Mouse (Mus musculus) kidney, postnatal 36 days (tissue): ENCODE results near the gene Pttg1.

ENCODE experiments used
- DNase-seq, 2 experiments: peaks; one replicate each; pipeline ENCODE4 v3.0.0; 2021 to 2022; ENCODE audit warnings: mixed read lengths in 2 of 2

The Pttg1 gene

DNA sequence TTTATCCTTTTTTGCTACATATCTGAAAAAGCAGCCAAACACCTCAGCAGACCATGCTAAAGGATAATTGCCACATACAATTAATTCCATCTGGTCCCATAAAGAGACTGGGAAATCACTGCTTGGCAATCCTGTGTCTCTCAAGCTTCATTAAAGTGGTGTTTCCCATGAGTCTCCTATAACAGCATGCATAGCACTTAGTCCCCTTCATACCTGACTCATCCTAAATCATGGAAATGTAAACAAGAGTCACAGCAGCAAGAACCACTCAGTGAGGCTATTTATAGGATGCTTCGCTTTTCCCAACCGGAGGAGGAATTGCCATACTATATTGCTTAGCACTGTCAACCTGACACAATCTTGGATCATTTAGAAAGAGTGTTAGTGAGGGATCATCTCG lies 52.7 kb downstream of the Pttg1 start:
- DNase-seq = no peak

DNA sequence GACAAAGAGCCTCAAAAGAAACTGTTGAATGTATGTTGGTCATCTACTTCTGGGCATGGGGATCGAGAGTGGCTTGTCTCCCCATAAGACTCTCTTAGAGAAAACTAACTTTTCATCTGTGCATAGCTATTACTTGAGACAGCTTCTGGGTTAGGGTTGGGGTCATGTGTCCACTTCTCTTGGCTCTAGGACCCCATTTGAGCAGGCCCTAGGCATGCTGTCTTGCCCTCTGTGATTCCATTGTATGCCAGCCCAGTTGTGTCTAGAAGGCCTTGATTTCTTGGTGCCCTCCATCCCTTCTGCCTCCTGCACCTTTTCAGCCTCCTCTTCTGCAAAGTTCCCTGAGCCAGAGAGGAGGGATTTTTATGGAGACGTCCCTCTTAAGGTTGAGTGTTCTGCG lies 54.2 kb downstream of the Pttg1 start:
- DNase-seq = no peak
